Mouse (Mus musculus): ENCODE measurements at regions not wholly inside any gene's neighbourhood (a gene's known extent, or its start where the extent isn't known, plus 50 kb on each side); places are given as distances from the start of the nearest gene placed in this dataset.

DNA sequence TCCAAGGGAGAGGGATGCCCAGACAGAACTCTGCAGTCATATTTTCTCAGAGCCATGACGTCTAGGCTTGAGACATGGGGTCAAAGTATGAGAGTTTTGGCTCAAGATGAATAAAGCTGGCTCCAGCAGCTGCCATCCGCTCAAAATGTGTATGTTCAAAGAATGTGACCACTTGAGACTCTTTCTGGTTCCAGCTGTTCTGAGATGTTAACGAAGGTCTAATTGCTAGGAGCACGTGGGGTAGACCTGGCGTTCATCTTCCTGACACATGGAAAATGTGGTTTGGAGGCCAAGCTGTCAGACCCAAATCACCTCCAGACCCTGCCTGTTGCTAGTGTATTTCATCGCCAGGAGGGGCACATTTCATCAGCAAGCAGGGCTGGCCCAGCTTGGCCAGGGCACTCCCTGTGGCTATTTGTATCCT is 58.9 kb upstream of the Ankrd1 start:
- H3K4me2 ChIP-seq: no peak overlapping the region
- 72% methylated on average over 6 of the region's 6 CpGs for WGBS

GRCm38 (mm10) chr19:36180329-36180728 is 60.4 kb upstream of the Ankrd1 start:
- WGBS: 71% methylated on average over 7 of the region's 7 CpGs
- no peaks in the 10 kb centered on the region for H3K9me3 ChIP-seq
- H3K4me3 ChIP-seq: no peak overlapping the region
- no peak overlapping the region for H3K9ac ChIP-seq
- H3K27me3 ChIP-seq: no peaks in the 10 kb centered on the region
- no peaks in the 10 kb centered on the region for H3K4me1 ChIP-seq (replicated peaks)
- no peaks in the 10 kb centered on the region for H3K36me3 ChIP-seq
- H3K27ac ChIP-seq (replicated peaks): no peak overlapping the region
- no peak for ATAC-seq (ENCODE audit: low FRiP score, low read depth)
- no peak overlapping the region for H3K4me2 ChIP-seq

More for the DNA sequence above, 58.9 kb upstream of the Ankrd1 start:
- Histone ChIP-seq H3K4me1 (replicated peaks) (no peaks in the 10 kb centered on the region), H3K4me3 (no peak overlapping the region), H3K9ac (no peak overlapping the region), H3K27ac (replicated peaks) (no peak overlapping the region), H3K9me3 (no peaks in the 10 kb centered on the region), H3K27me3 (no peaks in the 10 kb centered on the region), H3K36me3 (no peaks in the 10 kb centered on the region)
- no peak for ATAC-seq (ENCODE audit: low FRiP score, low read depth)

DNA sequence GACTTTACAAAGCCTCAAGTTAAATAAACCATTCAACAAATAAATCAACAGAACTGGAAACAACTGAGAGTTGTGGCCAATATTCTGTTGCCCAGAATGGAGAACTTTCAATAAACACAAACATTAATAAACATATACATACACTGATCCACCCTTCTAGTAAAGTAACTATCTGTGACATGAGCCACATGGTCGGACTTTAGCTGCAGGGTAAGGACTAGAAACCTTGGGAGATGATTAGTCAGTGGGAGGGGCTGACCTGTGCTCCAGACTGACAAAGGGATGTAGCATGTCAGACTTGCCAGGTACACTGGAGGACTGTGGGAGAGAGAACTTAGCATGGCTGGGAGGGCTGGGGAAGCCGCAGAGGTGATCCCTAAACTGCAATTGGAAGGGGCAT is 61.6 kb upstream of the Ankrd1 start:
- Histone ChIP-seq H3K4me1 (replicated peaks) (no peaks in the 10 kb centered on the region), H3K4me3 (no peak overlapping the region), H3K9ac (no peak overlapping the region), H3K36me3 (no peaks in the 10 kb centered on the region), H3K27me3 (no peaks in the 10 kb centered on the region), H3K4me2 (no peak overlapping the region), H3K9me3 (no peaks in the 10 kb centered on the region), H3K27ac (replicated peaks) (no peak overlapping the region)
- WGBS: 63% methylated on average over 2 of the region's 2 CpGs
- no peak for ATAC-seq (ENCODE audit: low FRiP score, low read depth)

DNA sequence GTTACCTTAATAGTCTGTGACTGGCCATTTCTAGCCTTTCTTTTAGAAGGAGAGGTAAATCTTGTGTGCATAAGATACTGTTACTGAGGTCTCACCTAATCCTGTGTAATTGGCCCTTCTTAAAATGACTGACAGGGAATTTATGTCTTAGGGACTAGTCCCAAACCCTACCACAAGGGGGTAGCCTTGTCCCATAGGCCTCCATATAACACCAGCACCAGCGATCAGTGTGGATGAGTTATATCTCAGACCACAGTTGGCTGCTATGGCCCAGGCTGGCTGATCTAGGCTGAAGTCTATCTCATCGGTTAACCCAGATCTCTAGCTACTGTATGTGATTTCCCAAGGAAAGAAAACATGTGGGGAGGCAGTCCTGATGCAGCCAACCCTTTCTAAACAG is 63.2 kb upstream of the Ankrd1 start:
- WGBS: 38% methylated on average over 2 of the region's 2 CpGs
- Histone ChIP-seq H3K4me2 (no peak overlapping the region), H3K4me3 (no peak overlapping the region), H3K36me3 (no peaks in the 10 kb centered on the region), H3K9me3 (no peaks in the 10 kb centered on the region), H3K27me3 (no peaks in the 10 kb centered on the region), H3K9ac (no peak overlapping the region), H3K27ac (replicated peaks) (no peak overlapping the region), H3K4me1 (replicated peaks) (no peaks in the 10 kb centered on the region)
- peak; percentile 73 for ATAC-seq (ENCODE audit: low FRiP score, low read depth)

DNA sequence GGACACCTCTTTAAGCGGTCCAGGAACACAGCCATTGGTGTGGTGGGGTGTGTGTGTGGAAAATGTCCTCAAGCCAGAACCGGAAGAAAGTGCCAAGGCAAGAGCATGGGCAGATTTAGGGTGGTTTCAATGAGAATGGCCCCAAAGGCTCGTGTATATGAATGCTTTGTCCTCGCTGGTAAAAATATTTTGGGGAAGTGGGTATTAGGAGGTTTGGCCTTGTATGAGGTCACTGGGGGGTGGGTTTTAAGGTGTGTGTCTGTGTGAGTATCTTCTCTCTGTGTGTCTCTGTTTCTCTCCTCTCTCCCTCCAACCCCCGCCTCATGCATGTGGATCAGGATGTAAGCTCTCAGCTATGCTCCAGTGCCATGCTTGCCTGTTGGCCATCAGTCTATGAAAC is 69.8 kb upstream of the Ankrd1 start:
- no peaks in the 10 kb centered on the region for H3K36me3 ChIP-seq
- no peak for ATAC-seq (ENCODE audit: low FRiP score, low read depth)
- no peak overlapping the region for H3K9ac ChIP-seq
- H3K4me2 ChIP-seq: no peak overlapping the region
- no peak overlapping the region for H3K4me3 ChIP-seq
- H3K27ac ChIP-seq (replicated peaks): no peak overlapping the region
- 88% methylated on average over 5 of the region's 5 CpGs for WGBS
- H3K27me3 ChIP-seq: no peaks in the 10 kb centered on the region
- H3K9me3 ChIP-seq: no peaks in the 10 kb centered on the region
- no peaks in the 10 kb centered on the region for H3K4me1 ChIP-seq (replicated peaks)

DNA sequence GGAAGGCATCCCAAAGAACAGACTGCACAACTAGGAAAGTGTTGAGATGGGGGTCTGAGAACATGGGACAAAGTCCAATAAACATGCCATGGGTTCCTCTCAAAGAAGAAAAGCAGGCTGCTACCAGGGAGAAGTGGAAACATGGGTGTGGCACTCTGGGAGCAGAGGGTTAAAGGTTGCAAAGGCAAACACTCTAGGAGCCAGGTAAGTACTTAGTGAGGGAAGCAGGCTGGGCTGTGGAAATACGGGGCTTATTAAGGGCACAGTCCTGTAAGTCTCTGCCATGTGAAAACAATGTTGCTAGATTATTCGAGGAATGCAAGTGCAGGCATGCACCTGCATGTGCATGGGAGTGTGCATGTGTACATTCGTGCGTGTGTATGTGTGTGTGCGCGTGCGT is 71.7 kb upstream of the Ankrd1 start:
- no peak for ATAC-seq (ENCODE audit: low FRiP score, low read depth)
- no peaks in the 10 kb centered on the region for H3K27me3 ChIP-seq
- no peak overlapping the region for H3K27ac ChIP-seq (replicated peaks)
- H3K4me2 ChIP-seq: no peak overlapping the region
- H3K9ac ChIP-seq: no peak overlapping the region
- no peaks in the 10 kb centered on the region for H3K4me1 ChIP-seq (replicated peaks)
- WGBS: 97% methylated on average over 7 of the region's 7 CpGs
- no peaks in the 10 kb centered on the region for H3K36me3 ChIP-seq
- no peaks in the 10 kb centered on the region for H3K9me3 ChIP-seq
- no peak overlapping the region for H3K4me3 ChIP-seq

- H3K9ac ChIP-seq: no peak overlapping the region
- H3K9me3 ChIP-seq: no peaks in the 10 kb centered on the region
- peaks cover 7% of the 10 kb centered on the region; the same call in 1 of the 2 replicates for H3K4me1 ChIP-seq (replicated peaks)
- 94% methylated on average over 2 of the region's 2 CpGs for WGBS
- no peaks in the 10 kb centered on the region for H3K27me3 ChIP-seq
- no peak overlapping the region for H3K4me3 ChIP-seq
- no peak overlapping the region for H3K27ac ChIP-seq (replicated peaks)
- H3K4me2 ChIP-seq: no peak overlapping the region
- ATAC-seq (ENCODE audit: low FRiP score, low read depth): no peak
- H3K36me3 ChIP-seq: no peaks in the 10 kb centered on the region
These were observed 84.4 kb upstream of the Ankrd1 start for GRCm38 (mm10) chr19:36204269-36204668.

- ATAC-seq (ENCODE audit: low FRiP score, low read depth): no peak
- Histone ChIP-seq H3K4me1 (replicated peaks) (peaks cover 7% of the 10 kb centered on the region; the same call in 1 of the 2 replicates), H3K9me3 (no peaks in the 10 kb centered on the region), H3K36me3 (no peaks in the 10 kb centered on the region), H3K4me3 (no peak overlapping the region), H3K4me2 (no peak overlapping the region), H3K27me3 (no peaks in the 10 kb centered on the region), H3K9ac (no peak overlapping the region), H3K27ac (replicated peaks) (no peak overlapping the region)
- 94% methylated on average over 8 of the region's 8 CpGs for WGBS
These were observed 85.2 kb upstream of the Ankrd1 start for GRCm38 (mm10) chr19:36204965-36205718.

DNA sequence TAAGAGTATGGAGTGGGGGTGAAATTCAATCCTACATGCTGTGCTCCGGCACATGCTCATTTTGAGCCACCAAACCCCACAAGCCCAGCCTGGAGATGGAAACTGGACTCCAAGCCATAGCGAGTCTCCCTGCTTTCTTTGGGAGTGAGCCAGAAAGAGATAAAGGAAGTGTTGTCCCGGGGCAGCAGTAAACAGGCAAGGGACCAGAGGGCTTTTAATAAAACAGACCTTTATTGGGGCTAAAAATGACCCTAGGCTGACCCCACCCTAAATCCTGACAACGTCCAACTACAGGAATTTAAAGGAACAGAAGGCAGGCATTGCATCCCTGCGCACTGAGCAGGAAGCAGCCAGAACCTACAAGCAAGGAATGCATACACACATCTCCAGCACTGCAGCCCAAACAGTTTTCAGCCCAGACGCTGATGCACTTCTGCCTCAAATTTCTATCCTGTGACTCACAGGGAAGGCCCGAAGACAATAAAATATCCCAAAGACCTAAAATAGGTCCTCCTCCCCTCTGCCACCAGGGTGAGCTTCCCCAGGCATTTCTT is 87.9 kb upstream of the Ankrd1 start:
- Histone ChIP-seq H3K27me3 (no peaks in the 10 kb centered on the region), H3K4me1 (replicated peaks) (peaks cover 8% of the 10 kb centered on the region; the same call in 1 of the 2 replicates), H3K9ac (no peak overlapping the region), H3K9me3 (no peaks in the 10 kb centered on the region), H3K4me2 (no peak overlapping the region), H3K27ac (replicated peaks) (peak overlapping the region; percentile 39; the same call in 1 of the 2 replicates), H3K4me3 (no peak overlapping the region), H3K36me3 (no peaks in the 10 kb centered on the region)
- no peak for ATAC-seq (ENCODE audit: low FRiP score, low read depth)
- WGBS: 47% methylated on average over 7 of the region's 7 CpGs

- H3K4me3 ChIP-seq: no peak overlapping the region
- H3K27ac ChIP-seq (replicated peaks): 0 out of 2 replicates have a peak overlapping the region, but pooled peaks have one; percentile 39
- H3K4me2 ChIP-seq: no peak overlapping the region
- ATAC-seq (ENCODE audit: low FRiP score, low read depth): no peak
- no peak overlapping the region for H3K9ac ChIP-seq
- no peaks in the 10 kb centered on the region for H3K9me3 ChIP-seq
- no peaks in the 10 kb centered on the region for H3K27me3 ChIP-seq
- H3K36me3 ChIP-seq: no peaks in the 10 kb centered on the region
- H3K4me1 ChIP-seq (replicated peaks): peaks cover 14% of the 10 kb centered on the region
- WGBS: 64% methylated on average over 5 of the region's 5 CpGs
These were observed 88.5 kb upstream of the Ankrd1 start for GRCm38 (mm10) chr19:36208419-36208818.

- H3K4me2 ChIP-seq: peak overlapping the region; percentile 9; the same call in 1 of the 2 replicates
- H3K9me3 ChIP-seq: no peaks in the 10 kb centered on the region
- peaks cover 30% of the 10 kb centered on the region for H3K4me1 ChIP-seq (replicated peaks)
- H3K27me3 ChIP-seq: no peaks in the 10 kb centered on the region
- H3K27ac ChIP-seq (replicated peaks): 0 out of 2 replicates have a peak overlapping the region, but pooled peaks have one; percentile 23
- H3K9ac ChIP-seq: no peak overlapping the region
- no peaks in the 10 kb centered on the region for H3K36me3 ChIP-seq
- peak; percentile 49; the same call in 1 of the 2 replicates for ATAC-seq (ENCODE audit: low FRiP score, low read depth)
- 14% methylated on average over 8 of the region's 8 CpGs for WGBS
- no peak overlapping the region for H3K4me3 ChIP-seq
These were observed 93.6 kb upstream of the Ankrd1 start for GRCm38 (mm10) chr19:36213461-36213860.

GRCm38 (mm10) chr19:36214188-36214968 is 94.5 kb upstream of the Ankrd1 start:
- Histone ChIP-seq H3K4me2 (peak overlapping the region; percentile 6; the same call in 1 of the 2 replicates), H3K27ac (replicated peaks) (peak overlapping the region; percentile 14; the same call in 1 of the 2 replicates), H3K27me3 (no peaks in the 10 kb centered on the region), H3K4me3 (no peak overlapping the region), H3K4me1 (replicated peaks) (peaks cover 30% of the 10 kb centered on the region), H3K36me3 (no peaks in the 10 kb centered on the region), H3K9ac (no peak overlapping the region), H3K9me3 (no peaks in the 10 kb centered on the region)
- peak; percentile 76 for ATAC-seq (ENCODE audit: low FRiP score, low read depth)
- WGBS: 31% methylated on average over 7 of the region's 7 CpGs

Measured in hindbrain, embryonic 15.5 days (tissue).